Mouse (Mus musculus) lung, embryonic 14.5 days (tissue): Measurements from ENCODE around the gene Ispd. TPM values are rescaled to one million over a fixed set of nuclear protein-coding genes. Genes with fewer than 3 reads are reported as not detected.
A peak's percentile ranks its signal among the peaks of the same experiment; 100 is the strongest.

ENCODE experiments used
- ATAC-seq: fragments of 200-750 bp; cut with Nextera tagmentation; 2 replicates; pipeline ENCODE4 v1.8.0; 2017; ENCODE audit warnings: mild to moderate bottlenecking, moderate TSS enrichment, moderate library complexity; ENCODE audit not compliant: insufficient read depth
- DNase-seq: peaks from one replicate; pipeline ENCODE4 v3.0.0-alpha.2; 2015
- H3K27ac ChIP-seq: fragments of 300-500 bp; sonication (generic); 2 replicates; pipeline ENCODE4 v1.5.1; 2014; ENCODE audit warnings: low read depth, mild to moderate bottlenecking, moderate library complexity
- H3K27me3 ChIP-seq: fragments of 300-500 bp; sonication (generic); 2 replicates; pipeline ENCODE4 v1.6.1; 2014; ENCODE audit warnings: low read length, control low read depth; ENCODE audit not compliant: insufficient read depth
- H3K36me3 ChIP-seq: fragments of 300-500 bp; sonication (generic); 2 replicates; pipeline ENCODE4 v1.6.1; 2014; ENCODE audit warnings: control low read depth; ENCODE audit not compliant: insufficient read depth
- H3K4me1 ChIP-seq: fragments of 300-500 bp; sonication (generic); 2 replicates; pipeline ENCODE4 v1.6.1; 2014; ENCODE audit warnings: antibody characterized with exemption, control low read depth; ENCODE audit not compliant: insufficient read depth
- H3K4me2 ChIP-seq: fragments of 300-500 bp; sonication (generic); 2 replicates; pipeline ENCODE4 v1.6.1; 2014; ENCODE audit warnings: mild to moderate bottlenecking
- H3K4me3 ChIP-seq: fragments of 300-500 bp; sonication (generic); 2 replicates; pipeline ENCODE4 v1.5.1; 2014; ENCODE audit warnings: low read depth, low read length
- H3K9ac ChIP-seq: fragments of 300-500 bp; sonication (generic); 2 replicates; pipeline ENCODE4 v1.6.1; 2014
- H3K9me3 ChIP-seq: fragments of 300-500 bp; sonication (generic); 2 replicates; pipeline ENCODE4 v1.6.1; 2016; ENCODE audit warnings: low read depth, low read length, control low read depth
- CTCF ChIP-seq: IDR thresholded peaks from 2 replicates; pipeline ENCODE4 v1.5.1; 2016; ENCODE audit warnings: antibody characterized with exemption, low read depth
- WGBS: fragments of 180-500 bp; shearing (Covaris S2); extraction: QIAGEN DNeasy Blood & Tissue Kit; methylation state at CpG from one replicate; pipeline ENCODE4 v1.1.7; 2014; 5-methylcytosine and 5-hydroxymethylcytosine counted together
- polyA plus RNA-seq: library from polyadenylated mRNA; unstranded; fragments of >200 nt; fragmentation: Nextera tagmentation; extraction: Ambion mirVana; gene quantifications from 2 replicates; pipeline ENCODE4 v1.2.1, GENCODE M21; 2014

The Ispd gene
- polyA plus RNA-seq, 1 experiment from 2014 or later: 18.1 TPM

DNA sequence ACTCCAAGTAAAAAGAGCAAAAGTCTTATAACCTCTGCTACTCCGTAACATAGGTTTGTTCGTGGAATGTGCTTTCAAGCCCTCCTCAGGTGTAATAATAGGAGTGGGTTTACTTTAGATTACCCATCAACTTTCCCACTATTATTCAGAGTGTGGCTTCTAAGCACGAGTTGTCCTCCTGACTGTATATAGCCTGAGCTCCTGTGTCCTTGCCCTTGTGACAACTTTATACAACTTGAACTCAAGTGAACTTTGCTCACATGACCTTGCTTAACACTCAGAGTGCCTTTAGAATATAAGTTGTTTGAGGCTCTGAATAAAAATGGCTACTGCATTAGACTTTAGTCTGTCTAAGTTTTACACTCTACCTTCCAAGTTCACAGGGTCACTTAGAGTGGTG, 100.5 kb downstream of the Ispd start:
- no peaks in the 10 kb centered on the region for H3K36me3 ChIP-seq
- 68% methylated on average over 3 of the region's 3 CpGs for WGBS
- H3K27ac ChIP-seq: no peak overlapping the region
- DNase-seq (no peak), ATAC-seq (no peak)
- H3K9ac ChIP-seq: no peak overlapping the region
- H3K9me3 ChIP-seq: no peaks in the 10 kb centered on the region
- no peaks in the 10 kb centered on the region for H3K4me1 ChIP-seq
- H3K27me3 ChIP-seq: no peaks in the 10 kb centered on the region
- H3K4me3 ChIP-seq: no peak overlapping the region
- TF ChIP-seq CTCF: no peak
- no peak overlapping the region for H3K4me2 ChIP-seq

DNA sequence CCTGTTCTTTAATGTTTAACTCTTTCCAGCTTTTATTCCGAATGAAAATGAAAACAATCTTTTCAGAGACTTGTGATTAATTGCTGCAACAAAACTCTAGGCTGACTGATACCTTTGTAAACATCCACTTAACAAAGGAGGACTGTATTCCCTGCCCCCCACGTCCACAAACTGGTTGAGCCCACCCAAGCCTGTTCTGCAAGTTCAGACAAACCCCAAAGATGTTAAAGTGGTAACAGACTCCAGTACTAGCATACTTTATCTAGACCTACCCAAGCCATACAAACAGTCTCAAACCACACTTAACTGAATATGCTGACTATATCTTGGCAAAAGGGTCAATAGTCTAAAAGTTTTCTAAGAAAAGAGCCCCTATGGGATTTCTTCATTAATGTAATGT, 102.1 kb downstream of the Ispd start:
- whole genome bisulfite sequencing: 13% methylated on average over 2 of the region's 2 CpGs
- H3K36me3 ChIP-seq: no peaks in the 10 kb centered on the region
- H3K27me3 ChIP-seq: no peaks in the 10 kb centered on the region
- no peak overlapping the region for H3K27ac ChIP-seq
- no peak overlapping the region for H3K4me3 ChIP-seq
- no peak for DNase-seq
- no peak overlapping the region for H3K9ac ChIP-seq
- no peak for ATAC-seq
- no peak overlapping the region for H3K4me2 ChIP-seq
- no peak for TF ChIP-seq CTCF
- no peaks in the 10 kb centered on the region for H3K4me1 ChIP-seq
- no peaks in the 10 kb centered on the region for H3K9me3 ChIP-seq

DNA sequence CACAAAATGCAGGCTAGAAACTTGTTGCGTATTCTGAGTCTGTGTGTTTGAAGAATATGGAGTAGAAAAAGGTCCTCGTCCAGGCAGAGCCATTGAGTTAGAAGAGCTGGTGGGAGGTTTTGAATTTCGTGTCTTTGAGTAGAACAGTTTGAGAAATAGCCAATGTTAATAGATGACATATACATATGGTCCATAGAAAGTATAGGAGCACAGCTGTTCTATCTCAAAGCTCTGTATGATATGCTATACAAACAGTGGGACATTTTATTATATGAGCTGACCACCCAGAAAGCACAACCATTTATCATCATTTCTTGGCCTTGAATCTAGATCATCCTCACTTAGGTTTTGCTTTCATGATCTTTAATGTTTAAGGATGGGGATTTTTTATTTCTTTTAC, 116.3 kb downstream of the Ispd start:
- DNase-seq (peak; percentile 80), ATAC-seq (peak; percentile 85)
- no peaks in the 10 kb centered on the region for H3K27me3 ChIP-seq
- H3K4me1 ChIP-seq: 0 out of 2 replicates have a peak, but pooled peaks cover 2% of the 10 kb centered on the region
- H3K9ac ChIP-seq: no peak overlapping the region
- H3K9me3 ChIP-seq: no peaks in the 10 kb centered on the region
- H3K4me3 ChIP-seq: no peak overlapping the region
- 34% methylated on average over 3 of the region's 3 CpGs for WGBS
- no peak overlapping the region for H3K4me2 ChIP-seq
- H3K36me3 ChIP-seq: no peaks in the 10 kb centered on the region
- no peak overlapping the region for H3K27ac ChIP-seq
- TF ChIP-seq CTCF: no peak

DNA sequence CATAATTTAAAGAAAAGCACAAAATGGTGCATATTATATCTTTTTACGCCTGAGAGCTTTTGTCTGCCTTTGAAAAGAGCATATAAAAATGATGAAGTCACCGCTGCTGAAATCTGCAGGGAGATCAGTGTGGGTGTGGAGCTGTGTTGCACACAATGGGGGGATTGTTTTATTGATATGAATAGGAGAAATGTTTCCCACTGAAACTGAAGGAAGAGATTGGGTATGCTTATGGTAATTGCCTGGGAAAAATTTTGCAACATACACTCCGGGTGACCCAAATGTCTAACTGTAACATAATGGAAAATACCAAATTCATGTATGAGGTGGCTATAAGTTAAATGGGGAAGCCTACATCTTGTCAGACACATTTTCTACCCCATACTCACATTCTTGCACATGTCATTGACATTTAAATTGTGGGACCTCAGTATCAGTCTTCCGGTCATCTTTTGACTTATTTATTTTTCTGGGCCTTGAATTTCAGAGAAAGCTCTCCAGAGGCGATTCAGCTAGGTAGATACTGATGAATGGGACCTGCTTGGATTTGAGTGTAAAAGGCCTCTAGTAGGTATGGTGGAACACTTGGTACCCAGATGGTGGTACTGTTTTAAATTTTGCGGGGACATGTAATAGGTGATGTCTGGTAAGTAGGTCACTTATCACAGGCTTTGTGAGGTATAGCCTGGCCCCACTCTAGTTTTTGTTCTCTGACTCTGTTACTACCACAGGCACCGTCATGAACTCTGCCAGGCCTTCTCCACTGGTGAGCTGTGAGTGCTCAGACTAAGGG, 126.1 kb downstream of the Ispd start:
- Histone ChIP-seq H3K9me3 (no peaks in the 10 kb centered on the region), H3K9ac (no peak overlapping the region)
- ATAC-seq: no peak

DNA sequence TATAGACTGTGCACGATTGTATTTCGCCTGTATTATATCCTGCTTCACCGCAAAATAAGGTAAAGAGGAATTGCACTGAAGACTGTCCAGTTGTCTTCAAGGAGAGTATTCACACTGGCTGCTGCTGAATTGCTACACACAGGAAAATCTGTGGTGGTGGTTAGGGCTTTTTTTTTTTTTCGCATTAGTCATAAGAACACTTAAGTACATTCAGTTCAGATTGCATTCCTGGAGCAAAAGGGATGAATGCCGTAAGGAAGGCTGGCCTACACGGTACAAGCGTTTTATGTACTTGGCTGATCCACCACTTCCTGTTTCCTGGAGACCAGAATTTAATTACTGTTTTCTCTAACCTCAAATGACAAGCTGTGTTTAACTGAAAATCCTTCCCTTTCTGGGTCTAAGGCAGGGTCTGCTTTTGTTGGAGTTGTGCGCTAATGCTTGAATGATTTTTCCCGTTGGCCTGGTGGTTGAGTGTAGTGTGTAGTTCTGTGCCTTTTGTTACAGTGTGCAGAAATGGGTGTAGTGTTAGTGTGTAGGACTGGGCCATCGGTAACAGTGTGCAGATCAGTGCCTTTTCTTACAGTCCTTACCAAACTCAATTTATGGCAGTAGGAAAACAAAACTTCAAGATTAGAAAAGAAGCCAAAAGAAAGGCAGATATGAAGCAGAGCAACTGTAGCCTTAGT, 128.8 kb downstream of the Ispd start:
- H3K4me2 ChIP-seq: no peak overlapping the region
- H3K4me1 ChIP-seq: no peaks in the 10 kb centered on the region
- H3K9me3 ChIP-seq: no peaks in the 10 kb centered on the region
- no peak overlapping the region for H3K4me3 ChIP-seq
- peak; percentile 27 for DNase-seq
- WGBS: 71% methylated on average over 10 of the region's 10 CpGs
- no peaks in the 10 kb centered on the region for H3K36me3 ChIP-seq
- no peak overlapping the region for H3K9ac ChIP-seq
- no peak overlapping the region for H3K27ac ChIP-seq
- TF ChIP-seq CTCF: no peak
- ATAC-seq: no peak
- H3K27me3 ChIP-seq: no peaks in the 10 kb centered on the region

More for the DNA sequence above, 126.1 kb downstream of the Ispd start:
- no peak overlapping the region for H3K27ac ChIP-seq
- no peak for DNase-seq
- H3K4me2 ChIP-seq: no peak overlapping the region
- no peaks in the 10 kb centered on the region for H3K27me3 ChIP-seq
- 80% methylated on average over 7 of the region's 7 CpGs for WGBS
- H3K36me3 ChIP-seq: no peaks in the 10 kb centered on the region
- TF ChIP-seq CTCF: no peak
- no peak overlapping the region for H3K4me3 ChIP-seq
- H3K4me1 ChIP-seq: no peaks in the 10 kb centered on the region

DNA sequence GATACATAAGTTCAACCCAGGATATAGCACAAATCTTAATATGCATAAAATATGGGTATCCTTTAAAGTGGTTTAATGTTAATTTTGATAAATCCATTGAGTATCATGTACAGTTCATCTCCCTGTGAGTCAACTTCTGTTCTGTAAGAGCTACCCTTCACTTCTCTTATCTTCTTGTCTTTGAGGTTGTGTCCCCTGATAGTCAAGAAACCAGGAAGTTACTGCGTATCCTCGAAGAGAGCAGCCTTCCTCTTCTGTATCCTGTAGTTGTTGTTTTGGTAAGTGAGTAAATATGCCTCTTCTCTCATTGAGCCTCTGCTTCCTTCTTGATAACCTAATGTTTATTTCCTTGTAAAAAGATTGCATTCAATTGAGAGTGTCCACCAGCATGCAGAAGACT, 140.5 kb downstream of the Ispd start:
- Histone ChIP-seq H3K27ac (no peak overlapping the region), H3K9ac (no peak overlapping the region), H3K36me3 (no peaks in the 10 kb centered on the region), H3K4me1 (no peaks in the 10 kb centered on the region), H3K4me3 (no peak overlapping the region), H3K27me3 (no peaks in the 10 kb centered on the region), H3K9me3 (no peaks in the 10 kb centered on the region), H3K4me2 (no peak overlapping the region)
- DNase-seq (no peak), ATAC-seq (no peak)
- 88% methylated on average over 2 of the region's 2 CpGs for WGBS
- no peak for TF ChIP-seq CTCF

DNA sequence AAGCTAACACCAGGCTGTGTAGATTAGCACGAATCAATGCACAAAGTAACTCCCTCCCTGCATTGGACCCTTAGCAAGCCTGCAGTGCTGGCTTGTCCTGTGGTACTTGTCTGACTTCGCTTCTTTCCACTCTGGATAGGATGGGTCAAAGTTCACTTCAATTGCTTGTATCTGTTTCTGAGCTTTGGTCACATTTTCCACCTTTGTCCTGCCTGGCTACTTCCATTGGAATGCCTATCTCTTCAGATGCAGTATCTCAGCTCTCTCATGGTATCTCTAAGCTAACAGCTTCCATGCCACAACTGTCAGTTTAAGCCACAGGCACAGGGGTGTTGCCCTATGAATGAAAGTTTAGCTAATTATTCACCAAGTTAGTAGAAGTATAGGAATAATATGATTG, 142.3 kb downstream of the Ispd start:
- H3K27ac ChIP-seq: no peak overlapping the region
- DNase-seq (no peak), ATAC-seq (no peak)

More for the DNA sequence above, 142.3 kb downstream of the Ispd start:
- H3K4me3 ChIP-seq: no peak overlapping the region
- no peak for TF ChIP-seq CTCF
- H3K9ac ChIP-seq: no peak overlapping the region
- no peaks in the 10 kb centered on the region for H3K4me1 ChIP-seq
- no peaks in the 10 kb centered on the region for H3K9me3 ChIP-seq
- WGBS: 85% methylated on average over 2 of the region's 2 CpGs
- no peaks in the 10 kb centered on the region for H3K27me3 ChIP-seq
- no peaks in the 10 kb centered on the region for H3K36me3 ChIP-seq
- no peak overlapping the region for H3K4me2 ChIP-seq
